Mouse (Mus musculus): ENCODE measurements around the gene Cntnap5c.

DNA sequence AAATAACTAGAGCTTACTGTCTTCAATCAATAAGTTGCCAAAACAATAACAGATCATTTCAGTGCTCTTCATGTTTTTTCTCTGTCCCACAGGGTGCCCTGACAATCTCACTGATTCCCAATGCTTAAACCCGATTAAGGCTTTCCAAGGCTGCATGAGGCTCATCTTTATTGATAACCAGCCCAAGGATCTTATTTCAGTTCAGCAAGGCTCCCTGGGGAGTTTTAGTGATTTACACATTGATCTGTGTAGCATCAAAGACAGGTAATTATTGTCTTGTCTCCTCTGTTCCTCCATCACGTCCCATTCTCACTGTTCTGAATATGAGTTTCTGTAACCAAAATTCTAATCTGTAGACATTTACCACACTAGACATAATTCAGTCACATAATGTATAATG is 335.1 kb downstream of the Cntnap5c start:
- TF ChIP-seq POLR2A (IDR thresholded peaks at IDR 0.05; ENCODE audit: low read depth, low read length) (no peak), CTCF (IDR thresholded peaks at IDR 0.05; ENCODE audit: borderline replicate concordance, insufficient read depth, low read length) (no peak)

Measured in embryonic fibroblast, embryonic 13.5 days (primary cell).